Mouse (Mus musculus) hindbrain, embryonic 14.5 days (tissue): ENCODE measurements at regions not wholly inside any gene's neighbourhood (a gene's known extent, or its start where the extent isn't known, plus 50 kb on each side); places are given as distances from the start of the nearest gene placed in this dataset.

ENCODE experiments used
- ATAC-seq: fragments of 200-750 bp; cut with Nextera tagmentation; 2 replicates; pipeline ENCODE4 v1.8.0; 2017; ENCODE audit warnings: moderate number of reproducible peaks, mild to moderate bottlenecking, moderate TSS enrichment, moderate library complexity; ENCODE audit not compliant: low FRiP score
- DNase-seq: peaks from one replicate; pipeline ENCODE4 v3.0.0-alpha.2; 2015; ENCODE audit warnings: low spot score
- H3K27ac ChIP-seq: fragments of 300-500 bp; sonication (generic); 2 replicates; pipeline ENCODE4 v1.5.1; 2014; ENCODE audit warnings: mild to moderate bottlenecking, moderate library complexity
- H3K27me3 ChIP-seq: fragments of 300-500 bp; sonication (generic); 2 replicates; pipeline ENCODE4 v1.6.1; 2014; ENCODE audit warnings: mild to moderate bottlenecking, low read length, mixed read lengths; ENCODE audit not compliant: control insufficient read depth, insufficient read depth
- H3K36me3 ChIP-seq: fragments of 300-500 bp; sonication (generic); replicated peaks from 2 replicates; pipeline ENCODE4 v1.6.1; 2014; ENCODE audit not compliant: control insufficient read depth, insufficient read depth
- H3K4me1 ChIP-seq: fragments of 300-500 bp; sonication (generic); replicated peaks from 2 replicates; pipeline ENCODE4 v1.6.1; 2014; ENCODE audit warnings: antibody characterized with exemption, low read length, mixed read lengths; ENCODE audit not compliant: control insufficient read depth, insufficient read depth
- H3K4me2 ChIP-seq: fragments of 300-500 bp; sonication (generic); replicated peaks from 2 replicates; pipeline ENCODE4 v1.6.1; 2014; ENCODE audit warnings: mild to moderate bottlenecking, moderate library complexity
- H3K4me3 ChIP-seq: fragments of 300-500 bp; sonication (generic); replicated peaks from 2 replicates; pipeline ENCODE4 v1.5.1; 2014; ENCODE audit warnings: mild to moderate bottlenecking, low read length
- H3K9ac ChIP-seq: fragments of 300-500 bp; sonication (generic); 2 replicates; pipeline ENCODE4 v1.6.1; 2014
- H3K9me3 ChIP-seq: fragments of 300-500 bp; sonication (generic); 2 replicates; pipeline ENCODE4 v1.6.1; 2016; ENCODE audit warnings: low read length; ENCODE audit not compliant: control insufficient read depth
- WGBS: fragments of 180-500 bp; shearing (Covaris S2); extraction: QIAGEN DNeasy Blood & Tissue Kit; methylation state at CpG from one replicate; pipeline ENCODE4 v1.1.7; 2014; 5-methylcytosine and 5-hydroxymethylcytosine counted together

GRCm38 (mm10) chr5:107035376-107035775 is 71.3 kb downstream of the Cdc7 start:
- WGBS: 77% methylated on average over 4 of the region's 4 CpGs
- DNase-seq (no peak), ATAC-seq (no peak)
- no peaks in the 10 kb centered on the region for H3K9me3 ChIP-seq
- no peak overlapping the region for H3K4me3 ChIP-seq
- no peak overlapping the region for H3K9ac ChIP-seq
- no peak overlapping the region for H3K27ac ChIP-seq
- no peaks in the 10 kb centered on the region for H3K36me3 ChIP-seq
- H3K27me3 ChIP-seq: no peaks in the 10 kb centered on the region
- no peak overlapping the region for H3K4me2 ChIP-seq
- H3K4me1 ChIP-seq: no peaks in the 10 kb centered on the region

GRCm38 (mm10) chr5:107035782-107036181 is 71.7 kb downstream of the Cdc7 start:
- Histone ChIP-seq H3K27ac (no peak overlapping the region), H3K4me3 (no peak overlapping the region), H3K9me3 (no peaks in the 10 kb centered on the region), H3K4me2 (no peak overlapping the region), H3K27me3 (no peaks in the 10 kb centered on the region), H3K36me3 (no peaks in the 10 kb centered on the region), H3K9ac (no peak overlapping the region), H3K4me1 (no peaks in the 10 kb centered on the region)
- ATAC-seq (no peak), DNase-seq (no peak)
- WGBS: 75% methylated on average over 6 of the region's 6 CpGs

GRCm38 (mm10) chr5:107036475-107036874 is 72.4 kb downstream of the Cdc7 start:
- H3K36me3 ChIP-seq: no peaks in the 10 kb centered on the region
- no peaks in the 10 kb centered on the region for H3K4me1 ChIP-seq
- no peaks in the 10 kb centered on the region for H3K27me3 ChIP-seq
- no peak overlapping the region for H3K27ac ChIP-seq
- H3K4me2 ChIP-seq: no peak overlapping the region
- no peak overlapping the region for H3K4me3 ChIP-seq
- 80% methylated on average over 6 of the region's 6 CpGs for whole genome bisulfite sequencing
- ATAC-seq (no peak), DNase-seq (no peak)
- H3K9me3 ChIP-seq: no peaks in the 10 kb centered on the region
- no peak overlapping the region for H3K9ac ChIP-seq

GRCm38 (mm10) chr5:107037087-107037486 is 73.0 kb downstream of the Cdc7 start:
- no peak overlapping the region for H3K27ac ChIP-seq
- no peak overlapping the region for H3K4me2 ChIP-seq
- no peak for DNase-seq

GRCm38 (mm10) chr5:107039340-107039739 is 75.2 kb downstream of the Cdc7 start:
- Histone ChIP-seq H3K27me3 (no peaks in the 10 kb centered on the region), H3K9me3 (no peaks in the 10 kb centered on the region), H3K4me2 (no peak overlapping the region), H3K27ac (no peak overlapping the region), H3K36me3 (no peaks in the 10 kb centered on the region), H3K4me3 (no peak overlapping the region), H3K9ac (no peak overlapping the region), H3K4me1 (no peaks in the 10 kb centered on the region)
- WGBS: 97% methylated on average over 8 of the region's 8 CpGs
- ATAC-seq (no peak), DNase-seq (no peak)

More at GRCm38 (mm10) chr5:107037087-107037486, 73.0 kb downstream of the Cdc7 start:
- Histone ChIP-seq H3K4me1 (no peaks in the 10 kb centered on the region), H3K9me3 (no peaks in the 10 kb centered on the region), H3K4me3 (no peak overlapping the region), H3K36me3 (no peaks in the 10 kb centered on the region), H3K27me3 (no peaks in the 10 kb centered on the region), H3K9ac (no peak overlapping the region)
- WGBS: 77% methylated on average over 6 of the region's 6 CpGs
- no peak for ATAC-seq

GRCm38 (mm10) chr5:107039956-107040355 is 75.8 kb downstream of the Cdc7 start:
- no peak for DNase-seq
- H3K27ac ChIP-seq: no peak overlapping the region

GRCm38 (mm10) chr5:107040489-107040888 is 76.4 kb downstream of the Cdc7 start:
- no peak overlapping the region for H3K27ac ChIP-seq
- no peak overlapping the region for H3K4me3 ChIP-seq
- WGBS: 85% methylated on average over 10 of the region's 10 CpGs
- DNase-seq (no peak), ATAC-seq (no peak)
- no peaks in the 10 kb centered on the region for H3K9me3 ChIP-seq
- H3K36me3 ChIP-seq: no peaks in the 10 kb centered on the region
- no peak overlapping the region for H3K4me2 ChIP-seq
- no peak overlapping the region for H3K9ac ChIP-seq
- H3K4me1 ChIP-seq: no peaks in the 10 kb centered on the region
- no peaks in the 10 kb centered on the region for H3K27me3 ChIP-seq

More at GRCm38 (mm10) chr5:107039956-107040355, 75.8 kb downstream of the Cdc7 start:
- H3K9ac ChIP-seq: no peak overlapping the region
- no peak overlapping the region for H3K4me2 ChIP-seq
- no peaks in the 10 kb centered on the region for H3K4me1 ChIP-seq
- 95% methylated on average over 6 of the region's 6 CpGs for WGBS
- H3K36me3 ChIP-seq: no peaks in the 10 kb centered on the region
- H3K27me3 ChIP-seq: no peaks in the 10 kb centered on the region
- no peak overlapping the region for H3K4me3 ChIP-seq
- no peaks in the 10 kb centered on the region for H3K9me3 ChIP-seq
- ATAC-seq: no peak

GRCm38 (mm10) chr5:107045163-107045562 is 81.0 kb downstream of the Cdc7 start:
- Histone ChIP-seq H3K4me1 (no peaks in the 10 kb centered on the region), H3K4me2 (no peak overlapping the region), H3K27me3 (no peaks in the 10 kb centered on the region), H3K4me3 (no peak overlapping the region), H3K36me3 (no peaks in the 10 kb centered on the region), H3K27ac (no peak overlapping the region), H3K9ac (no peak overlapping the region), H3K9me3 (no peaks in the 10 kb centered on the region)
- 77% methylated on average over 10 of the region's 10 CpGs for WGBS
- DNase-seq (no peak), ATAC-seq (no peak)

- Histone ChIP-seq H3K4me3 (no peak overlapping the region), H3K36me3 (no peaks in the 10 kb centered on the region), H3K27ac (no peak overlapping the region), H3K4me2 (no peak overlapping the region), H3K27me3 (no peaks in the 10 kb centered on the region), H3K9me3 (no peaks in the 10 kb centered on the region), H3K9ac (no peak overlapping the region), H3K4me1 (no peaks in the 10 kb centered on the region)
- DNase-seq (no peak), ATAC-seq (no peak)
- WGBS: 22% methylated on average over 4 of the region's 4 CpGs
Measured at GRCm38 (mm10) chr5:107046501-107046931, 82.4 kb downstream of the Cdc7 start.

GRCm38 (mm10) chr5:107048607-107049006 is 84.5 kb downstream of the Cdc7 start:
- Histone ChIP-seq H3K27ac (no peak overlapping the region), H3K9me3 (no peaks in the 10 kb centered on the region), H3K4me2 (no peak overlapping the region), H3K36me3 (no peaks in the 10 kb centered on the region), H3K9ac (no peak overlapping the region), H3K4me3 (no peak overlapping the region), H3K4me1 (no peaks in the 10 kb centered on the region), H3K27me3 (no peaks in the 10 kb centered on the region)
- WGBS: 94% methylated on average over 5 of the region's 5 CpGs
- ATAC-seq (no peak), DNase-seq (no peak)
